Mouse (Mus musculus) thymus, adult 2 months (tissue): ENCODE data around the gene Dctpp1. TPM values are rescaled to one million over a fixed set of nuclear protein-coding genes. Genes with fewer than 3 reads are reported as not detected.

Experiments used
- DNase-seq: peaks from one replicate; pipeline ENCODE4 v3.0.0; 2021
- H3K27ac ChIP-seq: fragments of 200-500 bp; 2 replicates; pipeline ENCODE4 v1.5.1; 2012; ENCODE audit warnings: low read length, control low read depth; ENCODE audit not compliant: control insufficient read depth, insufficient read depth
- H3K27me3 ChIP-seq: fragments of 200-500 bp; 2 replicates; pipeline ENCODE4 v1.6.1; 2012; ENCODE audit warnings: mild to moderate bottlenecking, low read length, moderate library complexity, mixed read lengths; ENCODE audit not compliant: control insufficient read depth, insufficient read depth
- H3K36me3 ChIP-seq: fragments of 200-500 bp; 2 replicates; pipeline ENCODE4 v1.6.1; 2012; ENCODE audit warnings: mild to moderate bottlenecking, low read length, moderate library complexity; ENCODE audit not compliant: control insufficient read depth, insufficient read depth
- H3K4me1 ChIP-seq: fragments of 200-500 bp; replicated peaks from 2 replicates; pipeline ENCODE4 v1.6.1; 2012; ENCODE audit warnings: low read length; ENCODE audit not compliant: control insufficient read depth, insufficient read depth
- H3K4me3 ChIP-seq: fragments of 200-500 bp; 2 replicates; pipeline ENCODE4 v1.5.1; 2012; ENCODE audit warnings: mild to moderate bottlenecking, low read length, control low read depth, moderate library complexity; ENCODE audit not compliant: control insufficient read depth, insufficient read depth
- CTCF ChIP-seq: fragments of 200-500 bp; IDR thresholded peaks from 2 replicates; pipeline ENCODE4 v1.5.1; 2012; ENCODE audit warnings: mild to moderate bottlenecking, control low read depth, low read length, moderate library complexity, borderline replicate concordance; ENCODE audit not compliant: control insufficient read depth, poor library complexity, insufficient read depth; ENCODE audit errors: extremely low read depth
- POLR2A ChIP-seq: fragments of 200-500 bp; IDR thresholded peaks from 2 replicates; pipeline ENCODE4 v1.6.1; 2012; ENCODE audit warnings: mild to moderate bottlenecking, low read length, control low read depth, moderate library complexity; ENCODE audit not compliant: control insufficient read depth, poor library complexity, insufficient read depth; ENCODE audit errors: extremely low read depth
- WGBS: fragments of 180-500 bp; shearing (Covaris S2); methylation state at CpG from one replicate; pipeline ENCODE4 v1.1.7; 2018; 5-methylcytosine and 5-hydroxymethylcytosine counted together
- polyA plus RNA-seq: library from polyadenylated mRNA; depleted of rRNA; stranded (reverse); fragments of >200 nt; gene quantifications from 2 replicates; pipeline ENCODE4 v1.2.3, GENCODE M21; 2012

Dctpp1 gene
- polyA plus RNA-seq, 1 experiment, result 122 TPM

GRCm38 (mm10) chr7:127270666-127271065, 10.2 kb upstream of the Dctpp1 start:
- TF ChIP-seq CTCF (no peak), POLR2A (no peak)
- 93% methylated on average over 5 of the region's 5 CpGs for WGBS
- Histone ChIP-seq H3K4me3 (no peak overlapping the region), H3K27ac (no peak overlapping the region), H3K36me3 (no peaks in the 10 kb centered on the region), H3K4me1 (peaks cover 12% of the 10 kb centered on the region), H3K27me3 (no peaks in the 10 kb centered on the region)
- no peak for DNase-seq

- H3K27me3 ChIP-seq, result no peaks in the 10 kb centered on the region
- no peak overlapping the region for H3K27ac ChIP-seq
- peaks cover 12% of the 10 kb centered on the region for H3K4me1 ChIP-seq
- TF ChIP-seq CTCF (no peak), POLR2A (no peak)
- H3K36me3 ChIP-seq, result no peaks in the 10 kb centered on the region
- DNase-seq, result no peak
- no peak overlapping the region for H3K4me3 ChIP-seq
- 91% methylated on average over 2 of the region's 2 CpGs for WGBS
Measured at GRCm38 (mm10) chr7:127270256-127270655, 9.7 kb upstream of the Dctpp1 start.

- no peak for TF ChIP-seq CTCF
- no peak for TF ChIP-seq POLR2A
- Histone ChIP-seq H3K4me1 (peaks cover 5% of the 10 kb centered on the region; the same call in 1 of the 2 replicates), H3K27me3 (no peaks in the 10 kb centered on the region), H3K4me3 (no peak overlapping the region), H3K27ac (no peak overlapping the region), H3K36me3 (no peaks in the 10 kb centered on the region)
- DNase-seq, result no peak
- 95% methylated on average over 3 of the region's 3 CpGs for WGBS
Measured at GRCm38 (mm10) chr7:127263526-127263925, 3.0 kb upstream of the Dctpp1 start.

GRCm38 (mm10) chr7:127262218-127262961, 1.9 kb upstream of the Dctpp1 start:
- Histone ChIP-seq H3K4me3 (no peak overlapping the region), H3K4me1 (peaks cover 5% of the 10 kb centered on the region; the same call in 1 of the 2 replicates), H3K27me3 (no peaks in the 10 kb centered on the region), H3K27ac (no peak overlapping the region), H3K36me3 (no peaks in the 10 kb centered on the region)
- TF ChIP-seq CTCF (no peak), POLR2A (no peak)
- WGBS, result 86% methylated on average over 10 of the region's 10 CpGs
- DNase-seq, result no peak

GRCm38 (mm10) chr7:127259186-127259905, 1.2 kb downstream of the Dctpp1 start:
- WGBS, result 83% methylated on average over 8 of the region's 8 CpGs
- no peak overlapping the region for H3K4me3 ChIP-seq
- DNase-seq, result no peak
- TF ChIP-seq CTCF (no peak), POLR2A (no peak)
- no peaks in the 10 kb centered on the region for H3K36me3 ChIP-seq
- H3K27me3 ChIP-seq, result no peaks in the 10 kb centered on the region
- H3K27ac ChIP-seq, result no peak overlapping the region
- peaks cover 9% of the 10 kb centered on the region for H3K4me1 ChIP-seq

GRCm38 (mm10) chr7:127256518-127256917, 4.0 kb downstream of the Dctpp1 start:
- H3K27ac ChIP-seq, result no peak overlapping the region
- H3K4me3 ChIP-seq, result no peak overlapping the region
- H3K4me1 ChIP-seq, result peaks cover 10% of the 10 kb centered on the region
- TF ChIP-seq POLR2A, result no peak
- no peak for TF ChIP-seq CTCF
- H3K27me3 ChIP-seq, result no peaks in the 10 kb centered on the region
- no peak for DNase-seq
- 88% methylated on average over 5 of the region's 5 CpGs for WGBS
- no peaks in the 10 kb centered on the region for H3K36me3 ChIP-seq

- TF ChIP-seq CTCF (no peak), POLR2A (no peak)
- Histone ChIP-seq H3K4me3 (no peak overlapping the region), H3K4me1 (peaks cover 10% of the 10 kb centered on the region), H3K27ac (no peak overlapping the region), H3K36me3 (no peaks in the 10 kb centered on the region), H3K27me3 (no peaks in the 10 kb centered on the region)
- no peak for DNase-seq
- WGBS, result 95% methylated on average over 2 of the region's 2 CpGs
Measured at GRCm38 (mm10) chr7:127255965-127256364, 4.5 kb downstream of the Dctpp1 start.
